Mouse (Mus musculus) embryonic facial prominence, embryonic 15.5 days (tissue): ENCODE results near the gene Hspa1a. TPM values are rescaled to one million over a fixed set of nuclear protein-coding genes. Genes with fewer than 3 reads are reported as not detected.

ENCODE experiments used
- polyA plus RNA-seq: library from polyadenylated mRNA; unstranded; fragments of >200 nt; fragmentation: Nextera tagmentation; extraction: Ambion mirVana; gene quantifications from 2 replicates; pipeline ENCODE4 v1.2.1, GENCODE M21; 2015

Gene Hspa1a
- polyA plus RNA-seq, 1 experiment from 2014 or later = 19.5 TPM

Other genes starting within 250 kb of the Hspa1a start
- 1.4 and 2.1 TPM in 2 replicates for gene C4b, start 228.3 kb downstream of the Hspa1a start, polyA plus RNA-seq
- 0.12 TPM in 1 of 2 replicates, not detected in the other for gene Cyp21a1, start 167.6 kb downstream of the Hspa1a start, polyA plus RNA-seq
- gene Stk19, start 135.2 kb downstream of the Hspa1a start, polyA plus RNA-seq = 30.4 and 33.8 TPM in 2 replicates
- 66.2 and 70.7 TPM in 2 replicates for gene Dxo, start 135.1 kb downstream of the Hspa1a start, polyA plus RNA-seq
- 50.6 and 55.0 TPM in 2 replicates for gene Skiv2l, start 121.9 kb downstream of the Hspa1a start, polyA plus RNA-seq
- 97.7 and 114 TPM in 2 replicates for gene Nelfe, start 121.8 kb downstream of the Hspa1a start, polyA plus RNA-seq
- 2.9 and 3.2 TPM in 2 replicates for gene Cfb, start 109.6 kb downstream of the Hspa1a start, polyA plus RNA-seq
- 3.2 and 4.2 TPM in 2 replicates for gene Zbtb12, start 92.7 kb downstream of the Hspa1a start, polyA plus RNA-seq
- gene Gm20547, start 90.1 kb downstream of the Hspa1a start, polyA plus RNA-seq = not detected in 2 replicates
- gene C2, start 73.9 kb downstream of the Hspa1a start, polyA plus RNA-seq = 6.7 and 7.3 TPM in 2 replicates
- gene Ehmt2, start 73.7 kb downstream of the Hspa1a start, polyA plus RNA-seq = 86.8 and 92.7 TPM in 2 replicates
- gene Slc44a4, start 57.7 kb downstream of the Hspa1a start, polyA plus RNA-seq = 0.49 and 0.69 TPM in 2 replicates
- gene Neu1, start 40.9 kb downstream of the Hspa1a start, polyA plus RNA-seq = 20.8 and 22.7 TPM in 2 replicates
- 2.2 and 3.4 TPM in 2 replicates for gene Hspa1b, start 12.9 kb downstream of the Hspa1a start, polyA plus RNA-seq
- not detected in 2 replicates for gene Gm20481, start 2.2 kb downstream of the Hspa1a start, polyA plus RNA-seq
- 0.71 and 0.77 TPM in 2 replicates for gene Hspa1l, start 547 bp upstream of the Hspa1a start, polyA plus RNA-seq
- gene Lsm2, start 9.7 kb upstream of the Hspa1a start, polyA plus RNA-seq = 163 and 173 TPM in 2 replicates
- 108 and 114 TPM in 2 replicates for gene Vars, start 28.8 kb upstream of the Hspa1a start, polyA plus RNA-seq
- 0.43 and 0.58 TPM in 2 replicates for gene Vwa7, start 44.4 kb upstream of the Hspa1a start, polyA plus RNA-seq
- 21.5 and 23.4 TPM in 2 replicates for gene Sapcd1, start 55.9 kb upstream of the Hspa1a start, polyA plus RNA-seq
- 3.6 and 5.4 TPM in 2 replicates for gene Msh5, start 74.6 kb upstream of the Hspa1a start, polyA plus RNA-seq
- gene Clic1, start 77.8 kb upstream of the Hspa1a start, polyA plus RNA-seq = 324 and 329 TPM in 2 replicates
- 319 and 347 TPM in 2 replicates for gene Ddah2, start 86.9 kb upstream of the Hspa1a start, polyA plus RNA-seq
- 98.5 and 131 TPM in 2 replicates for gene Ly6g6c, start 93.2 kb upstream of the Hspa1a start, polyA plus RNA-seq
- 1.1 and 1.4 TPM in 2 replicates for gene Mpig6b, start 94.0 kb upstream of the Hspa1a start, polyA plus RNA-seq
- 31.4 and 33.0 TPM in 2 replicates for gene Ly6g6e, start 104.7 kb upstream of the Hspa1a start, polyA plus RNA-seq
- gene Ly6g6d, start 105.9 kb upstream of the Hspa1a start, polyA plus RNA-seq = 1.5 and 2.3 TPM in 2 replicates
- 0.20 and 0.28 TPM in 2 replicates for gene Ly6g6f, start 113.5 kb upstream of the Hspa1a start, polyA plus RNA-seq
- gene Abhd16a, start 117.1 kb upstream of the Hspa1a start, polyA plus RNA-seq = 102 and 105 TPM in 2 replicates
- gene Ly6g5c, start 136.1 kb upstream of the Hspa1a start, polyA plus RNA-seq = not detected in 2 replicates
- 1.4 and 1.8 TPM in 2 replicates for gene Ly6g5b, start 143.3 kb upstream of the Hspa1a start, polyA plus RNA-seq
- gene Gpank1, start 149.3 kb upstream of the Hspa1a start, polyA plus RNA-seq = 19.5 and 20.1 TPM in 2 replicates
- gene Csnk2b, start 149.9 kb upstream of the Hspa1a start, polyA plus RNA-seq = 278 and 279 TPM in 2 replicates
- gene D17H6S53E, start 154.2 kb upstream of the Hspa1a start, polyA plus RNA-seq = 11.2 and 12.2 TPM in 2 replicates
- gene Apom, start 159.9 kb upstream of the Hspa1a start, polyA plus RNA-seq = 0.17 TPM in 1 of 2 replicates, not detected in the other
- 57.8 TPM in 2 replicates for gene Bag6, start 163.0 kb upstream of the Hspa1a start, polyA plus RNA-seq
- 179 and 198 TPM in 2 replicates for gene Prrc2a, start 192.7 kb upstream of the Hspa1a start, polyA plus RNA-seq
- gene Aif1, start 203.9 kb upstream of the Hspa1a start, polyA plus RNA-seq = 15.5 and 17.5 TPM in 2 replicates
- 27.2 and 27.4 TPM in 2 replicates for gene Lst1, start 216.3 kb upstream of the Hspa1a start, polyA plus RNA-seq
- 2.3 and 2.9 TPM in 2 replicates for gene Ltb, start 222.3 kb upstream of the Hspa1a start, polyA plus RNA-seq
- 0.47 and 0.76 TPM in 2 replicates for gene Tnf, start 229.9 kb upstream of the Hspa1a start, polyA plus RNA-seq
- 0.27 and 0.32 TPM in 2 replicates for gene Lta, start 233.2 kb upstream of the Hspa1a start, polyA plus RNA-seq
- gene Gm16181, start 248.7 kb upstream of the Hspa1a start, polyA plus RNA-seq = 0.57 TPM in 1 of 2 replicates, not detected in the other